Mouse (Mus musculus) forebrain, embryonic 11.5 days (tissue): ENCODE measurements at regions not wholly inside any gene's neighbourhood (a gene's known extent, or its start where the extent isn't known, plus 50 kb on each side); places are given as distances from the start of the nearest gene placed in this dataset.
A peak's percentile ranks its signal among the peaks of the same experiment; 100 is the strongest.

Experiments
- ATAC-seq: fragments of 200-750 bp; cut with Nextera tagmentation; replicated peaks from 2 replicates; pipeline ENCODE4 v1.8.0; 2017; ENCODE audit warnings: moderate TSS enrichment; ENCODE audit not compliant: low FRiP score
- DNase-seq: peaks from one replicate; pipeline ENCODE4 v3.0.0-alpha.2; 2017; ENCODE audit warnings: low spot score
- H3K27ac ChIP-seq: fragments of 300-500 bp; sonication (generic); 2 replicates; pipeline ENCODE4 v1.5.1; 2014; ENCODE audit warnings: low read depth, low read length
- H3K27me3 ChIP-seq: fragments of 300-500 bp; sonication (generic); 2 replicates; pipeline ENCODE4 v1.6.1; 2014; ENCODE audit warnings: mild to moderate bottlenecking, low read length, mixed read lengths; ENCODE audit not compliant: control insufficient read depth, insufficient read depth
- H3K36me3 ChIP-seq: fragments of 300-500 bp; sonication (generic); 2 replicates; pipeline ENCODE4 v1.6.1; 2014; ENCODE audit warnings: mild to moderate bottlenecking, low read length, moderate library complexity, mixed read lengths; ENCODE audit not compliant: control insufficient read depth, insufficient read depth
- H3K4me1 ChIP-seq: fragments of 300-500 bp; sonication (generic); replicated peaks from 2 replicates; pipeline ENCODE4 v1.6.1; 2014; ENCODE audit warnings: low read length, mixed read lengths; ENCODE audit not compliant: control insufficient read depth, insufficient read depth
- H3K4me2 ChIP-seq: fragments of 300-500 bp; sonication (generic); 2 replicates; pipeline ENCODE4 v1.6.1; 2014; ENCODE audit warnings: low read depth, mild to moderate bottlenecking, low read length, moderate library complexity, mixed read lengths; ENCODE audit not compliant: severe bottlenecking
- H3K4me3 ChIP-seq: fragments of 300-500 bp; sonication (generic); 2 replicates; pipeline ENCODE4 v1.5.1; 2014; ENCODE audit warnings: low read depth, low read length
- H3K9ac ChIP-seq: fragments of 300-500 bp; sonication (generic); 2 replicates; pipeline ENCODE4 v1.6.1; 2014; ENCODE audit warnings: low read length
- H3K9me3 ChIP-seq: fragments of 300-500 bp; sonication (generic); 2 replicates; pipeline ENCODE4 v1.6.1; 2016; ENCODE audit warnings: low read length, mixed read lengths; ENCODE audit not compliant: control insufficient read depth
- WGBS: fragments of 180-500 bp; shearing (Covaris S2); extraction: QIAGEN DNeasy Blood & Tissue Kit; methylation state at CpG from one replicate; pipeline ENCODE4 v1.1.7; 2014; 5-methylcytosine and 5-hydroxymethylcytosine counted together

DNA sequence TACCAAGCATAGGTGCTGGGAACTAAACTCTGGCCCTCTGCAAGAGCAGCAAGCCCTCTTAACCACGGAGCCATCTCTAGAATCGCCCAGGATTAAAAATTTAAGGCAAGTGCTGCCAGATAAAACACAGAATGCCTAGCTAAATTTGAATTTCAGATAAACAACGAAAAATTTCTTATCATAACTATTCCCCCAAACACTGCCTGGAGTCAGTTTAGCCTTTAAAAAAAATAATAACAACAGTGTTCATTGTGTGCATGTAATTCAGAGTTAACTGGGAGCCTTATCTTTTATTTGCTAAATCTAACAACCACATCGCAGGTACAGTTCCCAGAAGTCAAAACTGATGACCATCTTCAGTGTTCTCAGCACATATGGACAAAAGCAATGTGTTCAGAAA, 132.1 kb downstream of the Zfp36l1 start:
- WGBS = 82% methylated on average over 4 of the region's 4 CpGs

GRCm38 (mm10) chr12:79977136-79977535, 135.7 kb downstream of the Zfp36l1 start:
- 95% methylated on average over 3 of the region's 3 CpGs for WGBS
- Histone ChIP-seq H3K4me2 (no peak overlapping the region), H3K9me3 (no peaks in the 10 kb centered on the region), H3K36me3 (no peaks in the 10 kb centered on the region), H3K9ac (no peak overlapping the region), H3K4me3 (no peak overlapping the region), H3K27ac (no peak overlapping the region), H3K27me3 (no peaks in the 10 kb centered on the region), H3K4me1 (no peaks in the 10 kb centered on the region)
- DNase-seq (peak; percentile 36), ATAC-seq (no peak)

More for the DNA sequence above, 132.1 kb downstream of the Zfp36l1 start:
- Histone ChIP-seq H3K4me2 (no peak overlapping the region), H3K4me3 (no peak overlapping the region), H3K27ac (no peak overlapping the region), H3K36me3 (no peaks in the 10 kb centered on the region), H3K4me1 (no peaks in the 10 kb centered on the region; the same call in 1 of the 2 replicates), H3K27me3 (no peaks in the 10 kb centered on the region), H3K9me3 (no peaks in the 10 kb centered on the region), H3K9ac (no peak overlapping the region)
- DNase-seq (no peak), ATAC-seq (no peak)

GRCm38 (mm10) chr12:79975466-79976239, 137.2 kb downstream of the Zfp36l1 start:
- Histone ChIP-seq H3K4me2 (no peak overlapping the region), H3K27me3 (no peaks in the 10 kb centered on the region), H3K27ac (no peak overlapping the region), H3K9me3 (no peaks in the 10 kb centered on the region), H3K36me3 (no peaks in the 10 kb centered on the region), H3K9ac (no peak overlapping the region), H3K4me3 (no peak overlapping the region), H3K4me1 (no peaks in the 10 kb centered on the region; the same call in 1 of the 2 replicates)
- peak; percentile 50 for DNase-seq
- ATAC-seq = no peak
- 72% methylated on average over 9 of the region's 9 CpGs for WGBS

GRCm38 (mm10) chr12:79975050-79975449, 137.8 kb downstream of the Zfp36l1 start:
- Histone ChIP-seq H3K27ac (no peak overlapping the region), H3K9me3 (no peaks in the 10 kb centered on the region), H3K27me3 (no peaks in the 10 kb centered on the region), H3K9ac (no peak overlapping the region), H3K4me3 (no peak overlapping the region), H3K4me1 (peaks cover 6% of the 10 kb centered on the region), H3K36me3 (no peaks in the 10 kb centered on the region), H3K4me2 (no peak overlapping the region)
- DNase-seq (no peak), ATAC-seq (no peak)
- WGBS = 81% methylated on average over 6 of the region's 6 CpGs

GRCm38 (mm10) chr12:79974530-79974929, 138.3 kb downstream of the Zfp36l1 start:
- ATAC-seq (no peak), DNase-seq (peak; percentile 45)
- Histone ChIP-seq H3K27me3 (no peaks in the 10 kb centered on the region), H3K9me3 (no peaks in the 10 kb centered on the region), H3K9ac (no peak overlapping the region), H3K4me3 (no peak overlapping the region), H3K27ac (no peak overlapping the region), H3K4me1 (peaks cover 9% of the 10 kb centered on the region), H3K36me3 (no peaks in the 10 kb centered on the region), H3K4me2 (no peak overlapping the region)
- WGBS = 64% methylated on average over 7 of the region's 7 CpGs

- Histone ChIP-seq H3K27ac (no peak overlapping the region), H3K4me1 (peaks cover 9% of the 10 kb centered on the region)
These were observed 139.1 kb downstream of the Zfp36l1 start for GRCm38 (mm10) chr12:79973566-79974230.

DNA sequence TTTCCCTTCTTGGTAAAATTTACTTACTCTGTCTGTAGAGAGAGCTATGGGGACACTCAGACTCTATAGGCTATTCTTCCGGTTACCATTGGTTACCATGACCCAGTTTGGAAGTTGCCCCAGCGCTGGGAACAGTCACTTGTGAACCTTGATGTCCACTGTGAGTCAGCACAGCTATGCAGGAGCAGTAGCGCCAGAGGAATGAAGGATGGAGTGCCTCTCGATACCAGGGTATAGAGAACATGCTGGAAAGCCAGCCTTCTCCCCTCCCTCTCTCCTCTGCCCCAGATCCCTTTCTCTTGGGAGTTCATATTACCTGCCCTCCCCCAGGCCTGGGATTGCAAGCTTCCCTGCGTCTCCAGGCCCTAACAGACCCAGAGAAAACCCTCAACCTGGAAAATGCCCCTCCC, 141.8 kb downstream of the Zfp36l1 start:
- Histone ChIP-seq H3K4me3 (no peak overlapping the region), H3K36me3 (no peaks in the 10 kb centered on the region), H3K4me2 (no peak overlapping the region), H3K4me1 (peaks cover 11% of the 10 kb centered on the region), H3K27me3 (no peaks in the 10 kb centered on the region), H3K27ac (peak overlapping the region; percentile 67), H3K9me3 (no peaks in the 10 kb centered on the region), H3K9ac (no peak overlapping the region)
- peak; percentile 35 for DNase-seq
- 60% methylated on average over 5 of the region's 5 CpGs for WGBS
- no peak for ATAC-seq

More at GRCm38 (mm10) chr12:79973566-79974230, 139.1 kb downstream of the Zfp36l1 start:
- Histone ChIP-seq H3K36me3 (no peaks in the 10 kb centered on the region), H3K4me2 (no peak overlapping the region), H3K9me3 (no peaks in the 10 kb centered on the region), H3K27me3 (no peaks in the 10 kb centered on the region), H3K4me3 (no peak overlapping the region), H3K9ac (no peak overlapping the region)
- 86% methylated on average over 7 of the region's 7 CpGs for WGBS
- ATAC-seq (no peak), DNase-seq (peak; percentile 43)

DNA sequence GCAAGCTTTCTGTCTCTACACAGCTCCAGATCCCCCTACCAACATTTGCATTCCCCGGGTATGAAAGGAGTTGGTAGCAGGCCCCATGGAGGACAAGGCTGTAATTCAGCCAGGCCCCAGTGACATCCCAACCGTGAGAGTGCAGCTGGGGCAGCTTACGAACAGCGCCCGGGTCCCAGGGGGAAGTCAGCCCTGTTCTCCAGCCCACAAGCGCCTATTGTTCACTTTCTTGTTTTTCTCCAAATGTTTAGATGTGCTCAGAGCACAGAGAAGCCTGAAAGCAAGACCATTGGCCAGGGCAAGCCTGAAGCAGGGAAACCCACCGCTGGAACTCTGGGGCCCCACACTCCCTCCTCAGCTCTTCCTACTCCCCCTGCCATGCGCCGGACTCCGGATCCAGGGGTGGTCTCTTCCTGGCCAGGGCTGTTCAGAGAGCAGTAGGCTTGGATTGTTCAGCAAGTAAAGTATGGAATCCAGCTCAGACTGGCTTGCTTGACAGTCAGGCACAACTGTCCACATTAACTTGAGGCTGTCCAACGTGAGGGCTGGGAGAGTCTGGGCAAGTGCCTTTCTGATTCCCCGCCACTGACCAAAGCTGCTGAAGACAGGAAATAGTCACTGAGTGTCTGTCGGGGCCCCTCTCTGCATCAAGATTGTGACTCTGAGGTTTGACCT, 142.4 kb downstream of the Zfp36l1 start:
- no peaks in the 10 kb centered on the region for H3K36me3 ChIP-seq
- H3K9me3 ChIP-seq = no peaks in the 10 kb centered on the region
- H3K4me3 ChIP-seq = no peak overlapping the region
- DNase-seq (peak; percentile 64), ATAC-seq (peak; percentile 11; the same call in 1 of the 2 replicates)
- 30% methylated on average over 13 of the region's 13 CpGs for WGBS
- no peaks in the 10 kb centered on the region for H3K27me3 ChIP-seq
- H3K27ac ChIP-seq = peak overlapping the region; percentile 67
- peak overlapping the region; percentile 37 for H3K9ac ChIP-seq
- no peak overlapping the region for H3K4me2 ChIP-seq
- H3K4me1 ChIP-seq = peaks cover 14% of the 10 kb centered on the region
